Mouse (Mus musculus) ovary, postnatal 36 days (tissue): ENCODE results near the gene Hist1h4f.
"Not testable (repeated sequence)": the region's sequence is repeated elsewhere in the genome, so short reads cannot be mapped to it uniquely, and the experiment has no call there.

Source experiments
- DNase-seq: peaks from one replicate; pipeline ENCODE4 v3.0.0; 2022; ENCODE audit warnings: low spot score, mixed read lengths

Hist1h4f gene

DNA sequence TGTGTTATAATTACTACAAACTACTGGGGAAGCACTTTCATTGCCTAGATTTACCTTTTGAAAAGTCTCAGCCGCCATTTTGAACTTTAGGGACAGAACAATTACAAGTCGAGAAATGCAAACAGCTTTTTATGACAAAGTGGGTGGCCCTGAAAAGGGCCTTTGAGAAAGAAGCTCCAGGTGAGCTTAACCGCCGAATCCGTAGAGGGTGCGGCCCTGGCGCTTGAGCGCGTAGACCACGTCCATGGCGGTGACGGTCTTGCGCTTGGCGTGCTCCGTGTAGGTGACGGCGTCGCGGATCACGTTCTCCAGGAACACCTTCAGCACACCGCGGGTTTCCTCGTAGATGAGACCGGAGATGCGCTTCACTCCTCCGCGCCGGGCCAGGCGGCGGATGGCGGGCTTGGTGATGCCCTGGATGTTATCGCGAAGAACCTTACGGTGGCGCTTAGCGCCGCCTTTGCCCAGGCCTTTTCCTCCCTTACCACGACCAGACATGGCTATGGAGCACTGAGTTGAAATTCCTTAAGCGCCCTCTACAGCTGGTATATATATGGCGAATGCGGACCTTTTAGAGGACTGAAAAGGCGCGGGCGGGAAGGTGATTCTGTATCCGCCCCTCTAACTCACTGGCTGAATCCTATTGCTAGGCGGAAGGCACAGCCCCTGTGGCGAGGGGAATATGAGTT is at the start of gene Hist1h4f:
Gene Hist1h4f, minus strand, starts transcription at position 503 of the 689 bp plus-strand sequence.
- DNase-seq, result peak; percentile 80

DNA sequence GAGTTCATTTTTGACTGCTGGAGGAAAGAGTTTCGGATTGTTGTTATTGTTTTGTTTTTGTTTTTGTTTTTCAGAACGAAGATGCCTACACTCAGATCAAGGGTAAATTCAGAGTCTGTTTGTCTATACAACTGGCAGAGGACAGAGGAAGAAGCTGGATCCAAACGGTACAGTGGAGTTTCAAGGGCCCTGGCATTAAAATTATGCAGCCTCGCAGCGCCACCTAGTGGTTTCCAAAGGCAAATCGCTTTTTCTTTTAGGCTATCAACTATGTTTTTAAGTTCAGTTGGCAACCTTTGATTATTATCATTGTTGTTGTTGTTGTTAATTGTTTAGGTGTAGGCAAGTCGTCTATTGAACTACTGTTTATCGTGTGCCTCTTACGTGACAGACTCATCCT is 46.5 kb upstream of the Hist1h4f start:
- DNase-seq, result peak; percentile 70

DNA sequence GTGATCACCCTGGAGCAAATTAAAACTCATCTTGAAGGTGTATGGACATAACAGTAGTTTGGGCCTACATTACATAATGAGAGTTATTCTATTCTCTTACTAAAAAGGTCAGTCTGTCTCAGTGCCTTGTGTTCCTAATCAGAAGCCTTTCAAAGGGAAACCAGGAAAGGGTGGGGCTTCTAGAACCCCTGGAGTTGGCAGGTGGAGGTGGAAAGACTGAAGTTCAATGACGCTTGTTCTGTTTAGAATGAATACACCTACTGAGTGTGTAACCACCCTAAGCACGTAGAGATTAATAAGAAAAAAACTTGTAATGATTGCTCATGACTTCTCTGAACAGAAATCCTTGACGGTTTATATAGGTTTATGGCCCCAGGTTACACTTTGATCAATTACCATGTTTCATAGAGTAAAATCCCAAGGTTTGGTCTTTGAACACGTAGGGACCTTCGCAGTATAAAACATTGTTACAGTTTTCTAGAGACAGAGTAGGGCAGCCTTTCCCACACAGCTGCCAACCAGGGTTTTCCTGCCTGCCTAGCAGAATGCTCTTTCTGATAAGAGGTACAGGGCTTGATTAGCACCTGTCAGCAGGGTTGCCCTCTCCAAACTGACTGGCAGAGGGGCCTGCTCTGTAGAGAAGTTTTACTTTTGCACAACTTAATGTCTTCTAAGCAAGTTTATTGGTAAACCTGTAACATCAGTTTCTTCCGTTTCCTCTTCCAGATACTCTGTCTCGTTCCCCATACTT is 44.3 kb upstream of the Hist1h4f start:
- no peak for DNase-seq

DNA sequence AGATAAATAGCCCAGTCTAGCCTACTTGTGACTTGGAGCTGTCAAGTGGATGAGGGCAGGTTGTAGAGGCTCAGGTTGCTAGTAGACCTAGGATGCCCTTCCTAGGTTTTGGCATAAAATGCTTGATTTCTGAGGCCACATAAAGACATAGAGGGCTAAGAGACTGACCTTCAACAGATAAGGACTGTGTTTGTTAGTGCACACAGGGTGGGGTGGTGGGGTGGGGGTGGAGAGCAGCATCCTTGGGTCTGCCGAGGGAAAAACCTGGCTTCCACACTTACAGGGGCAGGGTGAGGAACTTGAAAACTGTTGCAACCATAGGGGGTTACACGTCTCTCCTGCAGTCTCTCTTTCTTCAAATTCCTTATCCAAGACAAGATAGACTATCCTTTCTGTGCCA is 43.7 kb upstream of the Hist1h4f start:
- DNase-seq, result no peak

DNA sequence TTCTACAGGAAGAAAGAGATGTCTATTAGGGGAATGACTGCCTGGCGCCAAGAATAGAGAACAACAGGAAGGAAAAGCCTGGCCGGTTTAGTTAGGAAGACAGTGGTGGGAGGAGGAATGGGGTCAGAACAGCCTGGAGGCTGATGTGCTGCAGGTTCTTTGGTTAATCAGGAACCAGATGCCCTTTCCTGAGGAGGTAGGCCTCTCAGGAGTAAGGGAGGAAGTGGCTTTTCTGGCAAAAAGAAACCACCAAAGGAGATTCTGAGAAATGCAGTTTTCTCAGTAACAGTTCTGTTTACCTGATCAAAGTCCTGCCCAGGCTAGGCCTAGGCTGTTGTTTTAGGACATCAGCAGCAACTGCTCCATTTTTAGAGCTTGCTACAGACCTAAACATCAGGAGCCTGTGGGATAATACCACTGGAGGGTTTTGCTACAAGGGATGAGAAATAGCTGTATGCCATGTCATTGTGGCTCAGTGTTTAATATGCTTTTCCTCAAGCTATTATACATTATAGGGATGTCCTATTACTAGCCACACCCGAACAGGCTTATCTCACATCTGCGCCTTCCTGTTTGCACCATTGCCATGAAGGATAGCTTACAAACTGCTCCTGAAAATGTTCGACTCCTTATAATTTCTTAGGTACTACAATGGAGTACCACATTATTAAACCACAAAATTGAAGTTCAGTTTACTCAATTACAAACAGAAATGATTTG is 41.8 kb upstream of the Hist1h4f start:
- DNase-seq, result no peak

DNA sequence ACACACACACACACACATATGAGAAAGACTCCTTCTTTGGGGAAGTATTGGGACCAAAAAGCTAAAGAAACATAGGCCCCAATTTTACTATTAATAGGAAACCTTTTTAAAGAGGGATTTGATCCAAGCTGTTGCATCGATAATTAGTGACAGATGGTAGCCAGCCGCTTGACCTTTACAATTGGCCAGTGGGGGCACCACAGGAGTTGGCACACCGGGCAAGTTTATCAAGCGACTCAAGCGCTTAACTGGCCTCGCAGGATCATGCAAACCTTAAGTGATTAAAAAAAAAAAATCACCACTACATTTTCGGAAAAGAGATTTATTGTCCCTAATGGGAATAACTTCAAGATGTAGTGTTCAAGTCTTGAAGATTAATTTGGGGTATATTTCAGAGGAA is 41.2 kb upstream of the Hist1h4f start:
- DNase-seq, result no peak

DNA sequence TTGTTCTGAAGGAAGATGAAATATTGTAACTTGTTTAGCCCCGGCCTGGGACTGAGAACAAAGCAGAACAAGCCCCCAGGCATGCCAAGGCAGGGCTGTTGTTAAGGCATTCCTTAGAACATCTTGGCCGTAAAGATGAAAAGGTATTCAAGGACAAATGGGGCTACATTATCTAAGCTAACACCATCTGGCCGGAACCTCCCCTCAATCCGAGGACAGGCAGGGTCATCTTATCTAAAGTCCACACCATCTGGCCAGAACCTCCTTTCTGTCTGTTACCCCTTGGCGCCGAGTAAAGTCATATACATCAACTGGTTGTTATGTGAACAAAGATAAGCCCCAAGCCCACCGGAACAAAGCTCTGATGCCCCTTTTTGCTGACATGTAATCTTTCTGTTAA is 40.4 kb upstream of the Hist1h4f start:
- not testable (repeated sequence) for DNase-seq

DNA sequence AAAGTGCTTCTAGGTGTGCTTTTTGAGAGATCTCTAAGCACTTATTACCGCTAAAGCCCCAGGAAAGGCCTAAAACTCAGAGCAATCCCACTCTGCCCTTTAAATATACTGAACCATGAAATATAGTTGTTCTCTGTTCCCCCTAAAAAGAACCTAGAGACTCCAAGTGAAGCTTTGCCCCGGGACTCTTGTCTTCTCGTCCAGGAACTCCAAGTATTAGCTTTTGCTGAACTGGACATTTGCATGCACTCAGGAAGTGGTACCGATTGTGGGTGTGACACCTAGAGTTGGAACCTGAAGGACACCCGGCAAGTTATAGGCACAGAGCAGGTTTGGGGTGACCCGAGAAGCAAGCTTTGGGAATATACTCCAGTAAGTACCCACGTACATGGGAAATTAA is 39.8 kb upstream of the Hist1h4f start:
- DNase-seq, result no peak

DNA sequence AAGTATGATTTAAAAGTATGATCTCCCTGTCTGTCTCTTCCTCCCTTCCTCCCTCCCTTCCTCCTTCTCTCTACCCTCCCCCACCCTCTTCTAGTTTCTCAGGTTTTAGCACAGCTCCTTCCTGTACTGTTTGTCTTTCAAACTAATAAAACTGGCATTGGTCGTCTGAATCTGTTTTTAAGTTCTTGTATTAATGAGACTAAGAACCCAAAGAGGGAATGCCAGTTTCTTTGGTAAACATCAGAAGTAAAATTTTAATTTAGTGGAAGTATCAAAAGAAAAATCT is 35.4 kb upstream of the Hist1h4f start:
- DNase-seq, result no peak

DNA sequence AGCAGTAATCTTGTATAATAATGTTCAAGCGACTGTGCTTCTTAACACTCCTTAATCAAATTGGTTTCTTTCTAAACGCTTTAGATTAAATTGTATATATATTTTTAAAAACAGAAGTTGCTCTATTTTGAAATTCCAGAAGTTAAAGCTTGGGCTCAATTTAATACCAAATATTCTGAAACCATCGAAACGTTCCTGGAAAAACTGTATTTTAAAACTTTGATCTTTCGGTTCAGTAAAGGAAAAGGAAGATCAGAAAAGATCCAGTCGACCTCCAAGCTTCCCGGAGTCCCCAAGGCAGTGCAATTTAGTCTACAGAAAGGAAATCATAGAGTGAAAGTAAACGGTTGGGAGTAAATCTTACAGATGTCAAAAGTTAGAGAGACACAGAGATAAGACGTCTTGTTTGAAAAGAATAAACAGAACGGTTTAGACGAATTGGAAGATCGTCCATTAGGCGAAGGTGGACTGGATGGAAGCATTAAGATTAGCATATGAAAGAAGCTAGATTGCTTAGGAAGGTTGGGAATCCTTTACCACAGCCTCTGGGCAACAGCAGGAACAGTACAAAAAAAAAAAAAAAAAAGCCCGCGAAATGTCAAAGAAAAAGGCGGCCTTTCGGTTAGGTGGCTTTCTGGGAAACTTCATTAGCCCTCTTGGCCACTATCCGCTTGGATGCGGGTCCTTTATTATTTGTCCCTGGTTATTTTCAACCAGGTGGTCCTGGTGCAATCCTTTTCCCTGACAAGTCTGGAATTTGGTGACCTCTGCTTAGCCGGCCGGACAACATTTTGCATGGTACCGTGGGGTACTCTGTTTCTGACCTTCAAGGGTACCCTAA is 34.9 kb upstream of the Hist1h4f start:
- DNase-seq, result no peak

DNA sequence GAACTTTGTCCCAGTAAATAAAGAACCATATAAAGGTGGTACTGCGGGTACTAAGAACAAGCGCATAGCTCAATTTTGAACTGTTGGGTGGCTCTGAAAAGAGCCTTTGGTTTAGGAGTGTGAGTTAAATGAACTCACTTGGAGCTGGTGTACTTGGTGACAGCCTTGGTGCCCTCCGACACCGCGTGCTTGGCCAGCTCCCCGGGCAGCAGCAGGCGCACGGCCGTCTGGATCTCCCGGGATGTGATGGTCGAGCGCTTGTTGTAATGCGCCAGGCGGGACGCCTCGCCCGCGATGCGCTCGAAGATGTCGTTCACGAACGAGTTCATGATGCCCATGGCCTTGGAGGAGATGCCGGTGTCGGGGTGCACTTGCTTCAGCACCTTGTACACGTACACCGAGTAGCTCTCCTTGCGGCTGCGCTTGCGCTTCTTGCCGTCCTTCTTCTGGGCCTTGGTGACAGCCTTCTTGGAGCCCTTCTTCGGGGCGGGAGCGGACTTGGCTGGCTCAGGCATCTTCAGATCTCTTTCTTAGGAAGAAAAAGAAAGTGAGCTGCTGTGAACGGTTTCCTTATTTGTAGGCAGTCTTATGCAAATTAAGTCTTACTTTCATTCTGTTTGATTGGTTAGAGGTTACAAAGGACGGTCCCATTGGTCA is 34.1 kb upstream of the Hist1h4f start:
- peak; percentile 69 for DNase-seq

DNA sequence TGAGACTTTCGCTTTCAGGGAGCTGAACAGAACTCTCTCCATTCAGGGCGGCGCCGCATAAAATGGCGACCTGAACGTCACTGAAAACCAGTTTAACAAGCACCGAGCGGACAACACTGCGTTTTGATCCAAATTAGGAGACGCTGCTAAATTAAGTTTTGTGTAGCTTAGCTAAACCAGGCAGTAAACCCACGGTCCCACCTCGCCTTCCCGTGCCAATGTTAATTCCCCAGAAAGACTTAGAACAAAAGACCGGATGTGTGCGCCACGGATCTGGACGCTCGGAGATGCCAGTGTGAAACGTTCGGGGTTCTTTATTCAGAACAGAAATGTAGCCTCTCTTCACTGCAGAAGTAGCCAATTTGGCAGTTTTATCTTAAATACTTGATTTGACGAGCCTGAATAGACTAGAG is 33.6 kb upstream of the Hist1h4f start:
- DNase-seq, result peak; percentile 66

DNA sequence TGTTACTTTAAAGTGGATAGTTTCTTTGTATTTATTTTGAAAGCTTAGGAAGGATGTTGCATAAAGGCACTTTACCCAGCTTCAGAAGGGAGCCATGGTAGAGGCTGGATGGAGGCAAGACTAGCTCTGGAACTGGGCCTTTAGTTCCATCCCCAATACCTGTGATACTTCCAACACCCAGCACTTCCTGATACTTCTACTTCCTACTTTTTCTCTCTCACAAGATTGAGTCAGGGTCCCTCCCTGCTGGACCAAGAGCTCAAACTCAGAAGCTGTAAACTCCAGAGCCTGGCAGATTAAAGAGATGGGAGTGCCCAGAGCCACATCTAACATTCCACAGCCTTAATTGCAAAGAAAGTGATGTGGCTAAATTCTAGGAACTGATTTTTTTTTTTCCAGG is 32.9 kb upstream of the Hist1h4f start:
- no peak for DNase-seq

DNA sequence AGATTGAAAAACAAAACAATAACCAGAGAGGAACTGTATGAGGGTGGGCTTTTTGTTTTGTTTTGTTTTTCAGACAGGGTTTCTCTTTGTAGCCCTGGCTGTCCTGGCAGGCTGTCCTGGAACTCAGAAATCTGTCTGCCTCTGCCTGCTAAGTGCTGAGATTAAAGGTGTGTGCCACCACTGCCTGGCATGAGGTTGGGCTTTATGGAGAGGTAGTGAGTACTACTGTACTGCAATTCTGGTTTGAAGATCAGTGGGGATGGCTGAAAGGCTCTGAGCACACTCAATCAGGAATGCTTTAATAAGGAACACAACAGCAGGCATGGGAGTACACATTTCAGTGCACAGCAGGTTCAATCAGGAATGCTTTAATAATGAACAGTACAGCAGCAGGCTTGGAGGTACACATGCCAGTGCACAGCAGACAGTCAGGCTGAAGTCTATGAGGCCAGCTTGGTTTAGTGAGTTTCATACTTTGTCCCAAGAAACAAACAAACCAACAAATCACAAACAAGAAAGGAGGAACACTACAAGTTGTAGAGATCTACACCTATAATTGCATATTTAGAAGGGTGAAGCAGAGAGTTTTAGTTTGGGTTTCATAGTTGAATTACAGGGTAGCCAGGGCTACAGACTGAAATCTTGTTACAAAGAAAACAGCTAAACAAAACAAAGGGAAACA is 32.1 kb upstream of the Hist1h4f start:
- no peak for DNase-seq

DNA sequence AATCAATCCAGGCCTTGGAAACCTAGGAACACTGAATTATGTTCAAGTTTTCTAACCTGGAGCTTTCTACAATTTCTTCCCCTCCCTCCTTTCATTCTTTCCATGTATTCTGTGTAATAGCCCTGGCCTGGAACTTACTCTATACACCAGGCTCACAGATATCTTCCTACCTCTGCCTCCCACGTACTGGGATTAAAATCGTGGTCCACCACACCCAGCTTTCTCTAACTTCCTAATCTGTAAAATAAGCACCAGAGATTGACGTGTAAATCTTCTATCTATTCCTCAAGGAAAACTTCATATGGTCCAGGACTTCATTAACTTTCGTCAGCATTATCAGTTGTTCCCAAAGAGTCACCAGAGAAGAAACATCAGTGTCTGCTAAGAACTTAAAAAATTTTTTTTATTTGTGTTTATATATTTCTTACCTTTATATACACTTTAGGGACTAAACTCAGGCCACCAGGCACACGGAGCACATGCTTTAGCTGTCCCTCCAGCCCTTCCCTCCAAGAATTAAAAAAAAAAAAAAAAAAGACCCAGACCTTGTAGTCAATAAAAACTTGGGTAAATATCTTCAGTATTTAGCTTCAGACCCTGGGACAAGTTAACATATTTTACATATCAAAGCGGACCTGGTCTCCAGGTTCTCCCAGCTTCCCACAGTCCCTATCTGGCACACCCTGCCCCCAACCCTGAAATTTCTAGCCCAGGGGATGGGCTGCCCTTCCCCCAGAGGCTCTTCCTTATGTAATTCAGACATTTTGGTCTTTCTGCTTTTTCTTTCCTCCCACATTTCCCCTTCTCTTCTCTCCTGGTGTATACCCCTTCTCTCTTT is 31.0 kb upstream of the Hist1h4f start:
- no peak for DNase-seq

DNA sequence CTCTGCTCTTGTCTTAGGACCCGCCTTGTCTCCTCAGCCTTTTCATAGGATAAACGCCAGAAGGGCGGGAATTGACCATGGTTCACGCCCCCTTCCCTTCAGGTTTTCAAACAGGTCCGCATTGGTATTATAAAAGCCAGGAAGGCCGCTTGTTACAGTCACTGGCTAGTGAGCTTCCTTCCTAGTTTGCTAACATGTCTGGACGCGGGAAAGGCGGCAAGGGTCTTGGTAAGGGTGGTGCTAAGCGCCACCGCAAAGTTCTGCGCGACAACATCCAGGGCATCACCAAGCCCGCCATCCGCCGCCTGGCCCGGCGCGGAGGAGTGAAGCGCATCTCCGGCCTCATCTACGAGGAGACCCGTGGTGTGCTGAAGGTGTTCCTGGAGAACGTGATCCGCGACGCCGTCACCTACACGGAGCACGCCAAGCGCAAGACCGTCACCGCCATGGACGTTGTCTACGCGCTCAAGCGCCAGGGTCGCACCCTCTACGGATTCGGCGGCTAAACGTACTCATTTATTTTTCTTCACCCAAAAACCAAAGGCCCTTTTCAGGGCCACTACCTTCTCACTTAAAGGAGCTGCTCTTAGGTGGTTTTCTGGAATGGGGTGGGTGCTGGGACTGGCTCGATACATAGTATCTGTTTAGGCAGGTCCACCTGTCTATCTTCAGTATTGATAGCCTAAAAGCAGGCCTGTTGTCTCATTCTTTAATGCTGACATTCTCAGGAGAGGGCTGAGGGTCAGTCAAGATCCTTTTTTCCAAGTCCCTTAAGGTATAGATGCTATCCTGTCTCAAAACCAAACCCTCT is 30.2 kb upstream of the Hist1h4f start, which contains the start of gene Hist1h4d:
Gene Hist1h4d, plus strand, starts transcription at position 191 of the 811 bp plus-strand sequence.
- peak; percentile 91 for DNase-seq

DNA sequence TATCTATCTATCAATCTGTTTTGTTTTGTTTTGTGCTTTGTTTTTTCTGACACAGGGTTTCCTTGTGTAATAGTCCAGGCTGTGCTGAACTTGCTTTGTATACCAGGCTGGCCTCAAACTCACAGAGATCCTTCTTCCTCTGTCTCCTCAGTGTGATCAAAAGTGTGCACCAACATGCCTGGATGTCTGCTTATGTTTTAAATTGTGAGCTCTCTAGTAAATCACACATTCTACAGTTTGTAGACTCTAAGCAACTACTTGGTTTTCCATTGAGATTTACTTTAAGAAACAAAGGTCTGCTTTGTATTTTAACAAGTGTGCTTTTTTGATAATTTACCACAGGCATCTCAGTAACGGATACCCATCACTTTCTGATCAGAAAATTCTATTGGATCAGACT is 26.4 kb upstream of the Hist1h4f start:
- DNase-seq, result no peak

DNA sequence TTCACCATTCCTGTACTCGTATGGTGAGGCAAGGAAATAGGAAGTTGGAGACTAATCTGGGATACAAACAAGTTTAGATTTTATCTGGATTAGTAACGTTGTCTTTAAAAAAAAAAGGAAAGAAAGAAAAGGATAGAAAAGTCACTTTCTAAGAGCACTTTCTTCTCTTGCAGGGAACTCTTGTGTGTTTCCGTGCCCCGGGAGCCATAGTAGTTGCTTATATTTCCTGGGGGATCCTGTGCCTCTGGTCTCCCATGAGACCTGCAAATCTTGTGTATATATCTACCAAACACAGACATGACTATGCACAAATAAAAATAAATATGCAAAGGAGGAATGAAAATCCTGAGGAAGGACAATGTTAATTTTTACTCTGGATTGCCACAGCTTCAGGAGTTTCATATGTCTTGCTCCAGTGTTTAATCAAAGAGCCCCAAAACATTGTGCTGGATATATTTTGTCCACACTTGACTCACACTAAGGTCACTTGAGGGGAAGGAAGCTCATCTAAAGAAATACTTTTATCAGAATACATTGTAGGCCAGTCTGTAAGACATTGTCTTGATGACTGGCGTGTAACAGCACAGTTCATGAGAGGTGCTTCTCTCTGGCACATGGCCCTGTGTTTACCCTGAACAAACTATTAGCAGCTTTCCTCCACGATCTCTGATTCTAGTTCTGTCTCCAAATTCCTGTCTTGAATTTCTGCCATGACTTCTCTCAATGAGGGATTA is 25.6 kb upstream of the Hist1h4f start:
- no peak for DNase-seq
